Mouse (Mus musculus) hindbrain, embryonic 14.5 days (tissue): ENCODE data around the gene Rnf216. TPM values are rescaled to one million over a fixed set of nuclear protein-coding genes. Genes with fewer than 3 reads are reported as not detected.

Experiments used
- ATAC-seq: fragments of 200-750 bp; cut with Nextera tagmentation; 2 replicates; pipeline ENCODE4 v1.8.0; 2017; ENCODE audit warnings: moderate number of reproducible peaks, mild to moderate bottlenecking, moderate TSS enrichment, moderate library complexity; ENCODE audit not compliant: low FRiP score
- DNase-seq: peaks from one replicate; pipeline ENCODE4 v3.0.0-alpha.2; 2015; ENCODE audit warnings: low spot score
- H3K27ac ChIP-seq: fragments of 300-500 bp; sonication (generic); 2 replicates; pipeline ENCODE4 v1.5.1; 2014; ENCODE audit warnings: mild to moderate bottlenecking, moderate library complexity
- H3K27me3 ChIP-seq: fragments of 300-500 bp; sonication (generic); 2 replicates; pipeline ENCODE4 v1.6.1; 2014; ENCODE audit warnings: mild to moderate bottlenecking, low read length, mixed read lengths; ENCODE audit not compliant: control insufficient read depth, insufficient read depth
- H3K36me3 ChIP-seq: fragments of 300-500 bp; sonication (generic); replicated peaks from 2 replicates; pipeline ENCODE4 v1.6.1; 2014; ENCODE audit not compliant: control insufficient read depth, insufficient read depth
- H3K4me1 ChIP-seq: fragments of 300-500 bp; sonication (generic); replicated peaks from 2 replicates; pipeline ENCODE4 v1.6.1; 2014; ENCODE audit warnings: antibody characterized with exemption, low read length, mixed read lengths; ENCODE audit not compliant: control insufficient read depth, insufficient read depth
- H3K4me2 ChIP-seq: fragments of 300-500 bp; sonication (generic); replicated peaks from 2 replicates; pipeline ENCODE4 v1.6.1; 2014; ENCODE audit warnings: mild to moderate bottlenecking, moderate library complexity
- H3K4me3 ChIP-seq: fragments of 300-500 bp; sonication (generic); replicated peaks from 2 replicates; pipeline ENCODE4 v1.5.1; 2014; ENCODE audit warnings: mild to moderate bottlenecking, low read length
- H3K9ac ChIP-seq: fragments of 300-500 bp; sonication (generic); 2 replicates; pipeline ENCODE4 v1.6.1; 2014
- H3K9me3 ChIP-seq: fragments of 300-500 bp; sonication (generic); 2 replicates; pipeline ENCODE4 v1.6.1; 2016; ENCODE audit warnings: low read length; ENCODE audit not compliant: control insufficient read depth
- WGBS: fragments of 180-500 bp; shearing (Covaris S2); extraction: QIAGEN DNeasy Blood & Tissue Kit; methylation state at CpG from one replicate; pipeline ENCODE4 v1.1.7; 2014; 5-methylcytosine and 5-hydroxymethylcytosine counted together
- polyA plus RNA-seq: library from polyadenylated mRNA; unstranded; fragments of >200 nt; fragmentation: Nextera tagmentation; extraction: Ambion mirVana; gene quantifications from 2 replicates; pipeline ENCODE4 v1.2.1, GENCODE M21; 2014

The Rnf216 gene
- polyA plus RNA-seq, 1 experiment from 2014 or later = 29.8 TPM

GRCm38 (mm10) chr5:143122673-143123072 lies 9.9 kb upstream of the Rnf216 start:
- H3K27me3 ChIP-seq = no peaks in the 10 kb centered on the region
- 0 out of 2 replicates have a peak, but pooled peaks cover 8% of the 10 kb centered on the region for H3K4me1 ChIP-seq
- no peak overlapping the region for H3K4me3 ChIP-seq
- no peaks in the 10 kb centered on the region for H3K36me3 ChIP-seq
- 42% methylated on average over 1 of the region's 1 CpGs for WGBS
- H3K27ac ChIP-seq = no peak overlapping the region
- DNase-seq (no peak), ATAC-seq (no peak)
- no peaks in the 10 kb centered on the region for H3K9me3 ChIP-seq
- H3K9ac ChIP-seq = no peak overlapping the region
- no peak overlapping the region for H3K4me2 ChIP-seq

DNA sequence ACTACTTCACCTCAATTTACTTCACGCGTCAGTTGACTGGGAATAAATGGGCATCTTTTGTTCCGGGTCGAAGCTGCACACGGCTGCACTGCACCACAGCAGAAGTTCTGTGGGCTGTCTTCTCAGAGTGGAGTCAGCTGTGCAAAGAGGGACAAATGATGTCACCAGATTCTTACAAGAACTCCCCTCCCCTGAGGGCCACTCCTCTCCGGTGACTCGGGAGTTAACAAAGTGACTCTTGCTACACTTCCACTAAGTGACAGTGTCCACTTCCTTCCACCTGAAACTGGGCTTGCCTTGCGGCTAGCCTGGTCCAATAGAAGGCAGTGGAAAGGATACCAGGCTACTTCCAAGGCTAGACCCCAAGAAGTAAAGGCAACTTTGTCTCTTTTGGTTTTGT lies 9.3 kb upstream of the Rnf216 start:
- H3K4me2 ChIP-seq = no peak overlapping the region
- 83% methylated on average over 8 of the region's 8 CpGs for WGBS
- no peaks in the 10 kb centered on the region for H3K36me3 ChIP-seq
- DNase-seq (no peak), ATAC-seq (no peak)
- H3K4me3 ChIP-seq = no peak overlapping the region
- 0 out of 2 replicates have a peak, but pooled peaks cover 8% of the 10 kb centered on the region for H3K4me1 ChIP-seq
- no peaks in the 10 kb centered on the region for H3K9me3 ChIP-seq
- H3K27ac ChIP-seq = no peak overlapping the region
- H3K27me3 ChIP-seq = no peaks in the 10 kb centered on the region
- H3K9ac ChIP-seq = no peak overlapping the region

DNA sequence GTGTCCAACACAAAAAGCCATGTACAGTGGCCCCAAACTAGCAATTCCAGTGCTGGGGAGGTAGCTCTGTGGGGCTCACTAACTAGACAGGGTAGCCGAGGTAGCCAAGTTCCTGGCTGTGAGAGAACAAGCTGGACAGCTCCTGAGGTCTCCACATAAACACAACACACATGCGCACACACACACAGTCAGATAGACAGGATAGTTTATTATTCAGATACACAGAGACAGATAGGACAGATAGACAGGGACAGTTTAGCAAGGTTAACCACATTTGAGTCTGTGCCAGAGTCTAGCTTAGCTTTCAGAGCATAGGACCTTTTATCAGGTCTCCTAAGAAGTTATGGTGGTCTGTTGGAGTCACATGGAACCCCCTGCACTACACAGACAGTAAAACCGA lies 6.0 kb downstream of the Rnf216 start:
- ATAC-seq = no peak
- Histone ChIP-seq H3K4me1 (peaks cover 9% of the 10 kb centered on the region; the same call in 1 of the 2 replicates), H3K9ac (no peak overlapping the region), H3K4me3 (no peak overlapping the region), H3K36me3 (no peaks in the 10 kb centered on the region), H3K9me3 (no peaks in the 10 kb centered on the region), H3K4me2 (no peak overlapping the region), H3K27ac (no peak overlapping the region), H3K27me3 (no peaks in the 10 kb centered on the region)
- 96% methylated on average over 3 of the region's 3 CpGs for WGBS
- no peak for DNase-seq

DNA sequence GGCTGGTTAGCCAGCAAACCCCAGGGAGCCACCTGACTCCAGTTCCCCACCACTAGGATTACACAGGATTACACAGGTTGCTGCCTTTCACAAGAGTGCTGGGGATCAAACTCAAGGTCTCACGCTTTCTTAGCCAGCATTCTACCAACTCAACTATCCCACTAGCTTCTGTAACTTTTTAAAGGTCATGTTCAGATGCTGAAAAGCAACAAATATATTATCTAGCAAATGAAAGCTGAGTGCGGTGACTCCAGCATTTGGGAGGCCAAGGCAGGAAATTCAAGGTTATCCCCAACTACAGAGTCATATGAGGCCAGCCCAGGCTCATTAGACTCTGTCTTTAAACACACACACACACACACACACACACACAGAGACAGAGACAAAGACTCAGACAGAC lies 9.6 kb downstream of the Rnf216 start:
- Histone ChIP-seq H3K4me1 (0 out of 2 replicates have a peak, but pooled peaks cover 4% of the 10 kb centered on the region), H3K4me3 (no peak overlapping the region), H3K27me3 (no peaks in the 10 kb centered on the region), H3K36me3 (no peaks in the 10 kb centered on the region), H3K4me2 (no peak overlapping the region), H3K9me3 (no peaks in the 10 kb centered on the region), H3K27ac (no peak overlapping the region), H3K9ac (no peak overlapping the region)
- 99% methylated on average over 2 of the region's 2 CpGs for WGBS
- no peak for ATAC-seq
- no peak for DNase-seq

GRCm38 (mm10) chr5:143101626-143102025 lies 11.2 kb downstream of the Rnf216 start:
- WGBS = 92% methylated on average over 1 of the region's 1 CpGs
- H3K9me3 ChIP-seq = no peaks in the 10 kb centered on the region
- DNase-seq (no peak), ATAC-seq (no peak)
- no peak overlapping the region for H3K9ac ChIP-seq
- no peak overlapping the region for H3K27ac ChIP-seq
- H3K4me2 ChIP-seq = no peak overlapping the region
- no peaks in the 10 kb centered on the region for H3K27me3 ChIP-seq
- no peak overlapping the region for H3K4me3 ChIP-seq
- no peaks in the 10 kb centered on the region for H3K36me3 ChIP-seq
- H3K4me1 ChIP-seq = 0 out of 2 replicates have a peak, but pooled peaks cover 4% of the 10 kb centered on the region

DNA sequence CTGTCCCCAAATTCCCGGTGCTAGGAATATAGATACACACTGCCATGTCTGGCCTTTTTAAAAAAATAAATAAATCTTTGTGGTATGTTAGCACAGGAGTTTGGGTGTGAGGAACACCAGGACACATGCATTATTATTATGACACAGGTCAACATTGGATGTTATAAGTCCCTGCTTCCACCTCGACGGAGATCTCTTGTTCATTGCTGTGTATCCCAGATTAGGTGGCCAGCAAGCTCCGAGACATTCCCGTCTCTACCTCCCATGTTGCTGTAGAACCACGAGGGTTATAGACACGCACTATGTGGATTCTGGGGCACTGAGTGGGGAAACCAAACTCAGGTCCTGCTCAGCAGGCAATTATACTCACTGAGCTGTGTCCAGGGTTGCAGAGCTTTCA lies 17.5 kb downstream of the Rnf216 start:
- H3K27ac ChIP-seq = no peak overlapping the region
- no peak for DNase-seq
- ATAC-seq = no peak
- no peaks in the 10 kb centered on the region for H3K27me3 ChIP-seq
- 92% methylated on average over 7 of the region's 7 CpGs for WGBS
- H3K9ac ChIP-seq = no peak overlapping the region
- peaks cover 42% of the 10 kb centered on the region for H3K36me3 ChIP-seq
- no peaks in the 10 kb centered on the region for H3K9me3 ChIP-seq
- H3K4me2 ChIP-seq = no peak overlapping the region
- no peaks in the 10 kb centered on the region for H3K4me1 ChIP-seq
- no peak overlapping the region for H3K4me3 ChIP-seq

GRCm38 (mm10) chr5:143092891-143093290 lies 19.9 kb downstream of the Rnf216 start:
- Histone ChIP-seq H3K9ac (no peak overlapping the region), H3K27ac (no peak overlapping the region), H3K4me3 (no peak overlapping the region), H3K4me2 (no peak overlapping the region), H3K27me3 (no peaks in the 10 kb centered on the region), H3K4me1 (no peaks in the 10 kb centered on the region), H3K9me3 (no peaks in the 10 kb centered on the region), H3K36me3 (peaks cover 64% of the 10 kb centered on the region)
- ATAC-seq (no peak), DNase-seq (no peak)
- 71% methylated on average over 3 of the region's 3 CpGs for WGBS

- H3K4me3 ChIP-seq = no peak overlapping the region
- H3K4me1 ChIP-seq = no peaks in the 10 kb centered on the region
- H3K4me2 ChIP-seq = no peak overlapping the region
- DNase-seq (peak; percentile 73), ATAC-seq (no peak)
- no peak overlapping the region for H3K9ac ChIP-seq
- peaks cover 80% of the 10 kb centered on the region for H3K36me3 ChIP-seq
- no peaks in the 10 kb centered on the region for H3K9me3 ChIP-seq
- H3K27ac ChIP-seq = no peak overlapping the region
- WGBS = 70% methylated on average over 4 of the region's 4 CpGs
- no peaks in the 10 kb centered on the region for H3K27me3 ChIP-seq
Measured at GRCm38 (mm10) chr5:143084898-143085297, 27.9 kb downstream of the Rnf216 start.

DNA sequence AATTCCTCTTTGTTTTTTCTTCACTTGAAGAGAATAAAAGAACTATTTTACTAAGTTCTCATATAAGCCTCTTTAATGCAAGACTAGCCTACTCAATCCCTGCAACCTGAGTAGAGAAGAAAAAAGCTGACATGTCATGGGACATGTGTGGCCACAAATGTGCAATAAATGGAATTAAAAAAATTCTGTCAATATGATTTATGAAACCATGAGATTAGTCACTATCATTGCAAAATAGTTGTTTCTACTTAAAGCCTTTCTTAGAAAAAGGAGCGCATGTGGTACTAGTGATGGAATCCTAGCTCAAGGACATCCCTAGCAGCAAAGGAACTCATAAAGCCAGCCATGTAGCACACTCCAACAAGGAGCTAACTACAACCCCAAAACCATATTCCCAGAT lies 33.0 kb downstream of the Rnf216 start:
- WGBS = 97% methylated on average over 1 of the region's 1 CpGs
- no peak for DNase-seq
- Histone ChIP-seq H3K27me3 (no peaks in the 10 kb centered on the region), H3K9ac (no peak overlapping the region), H3K4me1 (no peaks in the 10 kb centered on the region), H3K36me3 (peaks cover 83% of the 10 kb centered on the region), H3K27ac (no peak overlapping the region), H3K4me2 (no peak overlapping the region), H3K9me3 (no peaks in the 10 kb centered on the region), H3K4me3 (no peak overlapping the region)
- ATAC-seq = no peak

DNA sequence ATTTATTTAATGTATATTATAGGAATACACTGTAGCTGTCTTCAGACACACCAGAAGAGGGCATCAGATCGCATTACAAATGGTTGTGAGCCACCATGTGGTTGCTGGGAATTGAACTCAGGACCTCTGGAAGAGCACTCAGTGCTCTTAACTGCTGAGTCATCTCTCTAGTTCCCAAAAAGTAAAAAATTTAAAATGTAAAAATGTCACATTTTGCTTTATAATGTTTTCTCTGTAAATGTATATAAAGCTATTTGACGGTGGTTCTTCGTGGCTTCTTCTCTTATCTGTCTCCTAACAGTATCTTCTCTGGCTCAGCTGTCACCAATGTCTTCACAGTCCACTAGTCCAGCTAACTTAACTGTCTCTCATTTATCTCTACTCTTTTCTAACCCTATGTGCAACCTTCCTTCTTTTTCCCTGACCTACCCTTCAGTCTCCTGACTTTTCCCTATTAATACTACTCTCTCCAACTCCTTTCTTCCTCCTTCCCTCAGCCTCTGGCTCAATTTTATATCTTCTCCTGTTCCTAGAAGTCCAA lies 36.1 kb downstream of the Rnf216 start:
- Histone ChIP-seq H3K9me3 (no peaks in the 10 kb centered on the region), H3K4me3 (no peak overlapping the region), H3K36me3 (peaks cover 88% of the 10 kb centered on the region), H3K4me1 (no peaks in the 10 kb centered on the region), H3K4me2 (no peak overlapping the region), H3K27me3 (no peaks in the 10 kb centered on the region), H3K9ac (no peak overlapping the region), H3K27ac (no peak overlapping the region)
- WGBS = 98% methylated on average over 3 of the region's 3 CpGs
- DNase-seq (no peak), ATAC-seq (no peak)
